Mouse (Mus musculus) kidney, postnatal 0 days (tissue): ENCODE results near the gene Cacna2d4. TPM values are rescaled to one million over a fixed set of nuclear protein-coding genes. Genes with fewer than 3 reads are reported as not detected.
"Not testable (repeated sequence)": the region's sequence is repeated elsewhere in the genome, so short reads cannot be mapped to it uniquely, and the experiment has no call there.

Source experiments
- ATAC-seq: fragments of 200-750 bp; cut with Nextera tagmentation; replicated peaks from 2 replicates; pipeline ENCODE4 v1.8.0; 2017; ENCODE audit warnings: low read depth, moderate number of reproducible peaks, moderate TSS enrichment, moderate library complexity; ENCODE audit not compliant: low FRiP score
- DNase-seq: peaks from one replicate; pipeline ENCODE4 v3.0.0-alpha.2; 2016; ENCODE audit warnings: low spot score
- H3K27ac ChIP-seq: fragments of 300-500 bp; sonication (generic); 2 replicates; pipeline ENCODE4 v1.5.1; 2014; ENCODE audit warnings: mild to moderate bottlenecking
- H3K27me3 ChIP-seq: fragments of 300-500 bp; sonication (generic); 2 replicates; pipeline ENCODE4 v1.6.1; 2014; ENCODE audit warnings: low read length, mixed read lengths; ENCODE audit not compliant: insufficient read depth
- H3K36me3 ChIP-seq: fragments of 300-500 bp; sonication (generic); 2 replicates; pipeline ENCODE4 v1.6.1; 2014; ENCODE audit warnings: low read length, mixed read lengths; ENCODE audit not compliant: insufficient read depth
- H3K4me1 ChIP-seq: fragments of 300-500 bp; sonication (generic); replicated peaks from 2 replicates; pipeline ENCODE4 v1.6.1; 2014; ENCODE audit warnings: antibody characterized with exemption, low read length, mixed read lengths; ENCODE audit not compliant: insufficient read depth
- H3K4me2 ChIP-seq: fragments of 300-500 bp; sonication (generic); 2 replicates; pipeline ENCODE4 v1.6.1; 2014; ENCODE audit warnings: mild to moderate bottlenecking, low read length, moderate library complexity, mixed read lengths
- H3K4me3 ChIP-seq: fragments of 300-500 bp; sonication (generic); replicated peaks from 2 replicates; pipeline ENCODE4 v1.5.1; 2014; ENCODE audit warnings: low read depth, low read length
- H3K9ac ChIP-seq: fragments of 300-500 bp; sonication (generic); 2 replicates; pipeline ENCODE4 v1.6.1; 2014; ENCODE audit warnings: low read depth, low read length
- H3K9me3 ChIP-seq: fragments of 300-500 bp; sonication (generic); replicated peaks from 2 replicates; pipeline ENCODE4 v1.6.1; 2016; ENCODE audit warnings: low read length, inconsistent platforms, mixed read lengths
- CTCF ChIP-seq: IDR thresholded peaks from 2 replicates; pipeline ENCODE4 v1.5.1; 2016; ENCODE audit warnings: antibody characterized with exemption, low read depth, mild to moderate bottlenecking, moderate library complexity
- WGBS: fragments of 180-500 bp; shearing (Covaris S2); extraction: QIAGEN DNeasy Blood & Tissue Kit; methylation state at CpG from one replicate; pipeline ENCODE4 v1.1.7; 2014; 5-methylcytosine and 5-hydroxymethylcytosine counted together
- polyA plus RNA-seq: library from polyadenylated mRNA; unstranded; fragments of >200 nt; fragmentation: Nextera tagmentation; extraction: Ambion mirVana; gene quantifications from 2 replicates; pipeline ENCODE4 v1.2.1, GENCODE M21; 2015

Gene Cacna2d4
- polyA plus RNA-seq, 1 experiment from 2014 or later, result not detected

GRCm38 (mm10) chr6:119204286-119204685 is 32.0 kb upstream of the Cacna2d4 start:
- ATAC-seq (no peak), DNase-seq (no peak)
- H3K9ac ChIP-seq, result no peak overlapping the region
- no peak for TF ChIP-seq CTCF
- H3K27me3 ChIP-seq, result no peaks in the 10 kb centered on the region
- H3K27ac ChIP-seq, result no peak overlapping the region
- no peaks in the 10 kb centered on the region for H3K4me1 ChIP-seq
- peaks cover 4% of the 10 kb centered on the region; the same call in 1 of the 2 replicates for H3K36me3 ChIP-seq
- no peak overlapping the region for H3K4me2 ChIP-seq
- 88% methylated on average over 7 of the region's 7 CpGs for WGBS
- H3K9me3 ChIP-seq, result no peaks in the 10 kb centered on the region
- H3K4me3 ChIP-seq, result no peak overlapping the region

GRCm38 (mm10) chr6:119204915-119205314 is 31.4 kb upstream of the Cacna2d4 start:
- H3K27me3 ChIP-seq, result no peaks in the 10 kb centered on the region
- peaks cover 4% of the 10 kb centered on the region; the same call in 1 of the 2 replicates for H3K36me3 ChIP-seq
- no peak overlapping the region for H3K4me3 ChIP-seq
- H3K4me1 ChIP-seq, result no peaks in the 10 kb centered on the region
- no peak overlapping the region for H3K27ac ChIP-seq
- DNase-seq, result no peak
- H3K4me2 ChIP-seq, result no peak overlapping the region
- H3K9ac ChIP-seq, result no peak overlapping the region
- H3K9me3 ChIP-seq, result no peaks in the 10 kb centered on the region
- no peak for TF ChIP-seq CTCF
- ATAC-seq, result no peak
- WGBS, result 79% methylated on average over 3 of the region's 3 CpGs

GRCm38 (mm10) chr6:119206006-119206405 is 30.3 kb upstream of the Cacna2d4 start:
- ATAC-seq, H3K4me1 ChIP-seq, H3K27me3 ChIP-seq, H3K27ac ChIP-seq, H3K4me3 ChIP-seq, H3K9me3 ChIP-seq, DNase-seq, H3K9ac ChIP-seq, H3K36me3 ChIP-seq, H3K4me2 ChIP-seq: not testable (repeated sequence)
- WGBS, result 87% methylated on average over 7 of the region's 7 CpGs

GRCm38 (mm10) chr6:119213375-119213774 is 23.0 kb upstream of the Cacna2d4 start:
- no peak for DNase-seq
- no peak for TF ChIP-seq CTCF
- no peak for ATAC-seq
- 82% methylated on average over 5 of the region's 5 CpGs for WGBS
- Histone ChIP-seq H3K4me1 (no peaks in the 10 kb centered on the region), H3K27me3 (no peaks in the 10 kb centered on the region), H3K4me2 (no peak overlapping the region), H3K9ac (no peak overlapping the region), H3K27ac (no peak overlapping the region), H3K9me3 (no peaks in the 10 kb centered on the region), H3K4me3 (no peak overlapping the region), H3K36me3 (peaks cover 26% of the 10 kb centered on the region)

- ATAC-seq, result no peak
- Histone ChIP-seq H3K4me1 (no peaks in the 10 kb centered on the region), H3K4me3 (no peak overlapping the region), H3K27me3 (no peaks in the 10 kb centered on the region), H3K36me3 (peaks cover 29% of the 10 kb centered on the region), H3K4me2 (no peak overlapping the region), H3K27ac (no peak overlapping the region), H3K9me3 (no peaks in the 10 kb centered on the region), H3K9ac (no peak overlapping the region)
- whole genome bisulfite sequencing, result 60% methylated on average over 6 of the region's 6 CpGs
- DNase-seq, result no peak
- TF ChIP-seq CTCF, result no peak
These were observed 22.1 kb upstream of the Cacna2d4 start for GRCm38 (mm10) chr6:119214190-119214589.

- no peak overlapping the region for H3K4me2 ChIP-seq
- H3K4me3 ChIP-seq, result no peak overlapping the region
- H3K4me1 ChIP-seq, result no peaks in the 10 kb centered on the region
- WGBS, result 86% methylated on average over 10 of the region's 10 CpGs
- no peak overlapping the region for H3K27ac ChIP-seq
- peaks cover 29% of the 10 kb centered on the region for H3K36me3 ChIP-seq
- no peaks in the 10 kb centered on the region for H3K9me3 ChIP-seq
- H3K27me3 ChIP-seq, result no peaks in the 10 kb centered on the region
- ATAC-seq (no peak), DNase-seq (no peak)
- H3K9ac ChIP-seq, result no peak overlapping the region
- TF ChIP-seq CTCF, result no peak
These were observed 21.2 kb upstream of the Cacna2d4 start for GRCm38 (mm10) chr6:119215040-119215613.

- Histone ChIP-seq H3K4me3 (no peak overlapping the region), H3K4me1 (no peaks in the 10 kb centered on the region), H3K36me3 (peaks cover 29% of the 10 kb centered on the region), H3K9me3 (no peaks in the 10 kb centered on the region), H3K27ac (no peak overlapping the region), H3K27me3 (no peaks in the 10 kb centered on the region), H3K4me2 (no peak overlapping the region), H3K9ac (no peak overlapping the region)
- ATAC-seq (no peak), DNase-seq (no peak)
- 76% methylated on average over 4 of the region's 4 CpGs for WGBS
- TF ChIP-seq CTCF, result no peak
These were observed 18.7 kb upstream of the Cacna2d4 start for GRCm38 (mm10) chr6:119217661-119218060.
